In genomic region chr5:144897881-144898280, GRCm38 (mm10) we compare ENCODE assay signal across 16 mouse cellular contexts.
A peak's percentile ranks its signal among the peaks of the same experiment; 100 is the strongest.
DNase-seq lines count a peak whose midpoint lies in the region; ATAC-seq and TF ChIP-seq lines count a peak whose summit lies in the region.
"Had no signal": no experiment of that assay in that cellular context is flagged by ENCODE, and none has a peak within 500 bp of the region (broad histone marks: within the 10 kb centered on the region; RNA-seq: fewer than 3 reads in every experiment).

No protein-coding gene starts in this region.

- no peak overlapping the region for H3K9ac ChIP-seq in heart, embryonic 13.5 days
- no peak overlapping the region for H3K9ac ChIP-seq in neural tube, embryonic 11.5 days (ENCODE audit: low read length)
- H3K9ac ChIP-seq: lung, embryonic 15.5 days had no signal

- 55% methylated on average over 7 of the region's 7 CpGs for WGBS in heart, embryonic 13.5 days
- WGBS in neural tube, embryonic 11.5 days, result 27% methylated on average over 7 of the region's 7 CpGs
- WGBS in thymus, adult 2 months, result 95% methylated on average over 7 of the region's 7 CpGs

- H3K9me3 ChIP-seq in heart, embryonic 13.5 days, result no peaks in the 10 kb centered on the region
- no peaks in the 10 kb centered on the region for H3K9me3 ChIP-seq in neural tube, embryonic 11.5 days (ENCODE audit: control insufficient read depth, low read length)
- H3K9me3 ChIP-seq: lung, embryonic 15.5 days had no signal

- peak; percentile 49 for DNase-seq in embryo, embryonic 10.5 days (ENCODE audit: low spot score)
- DNase-seq in embryo, embryonic 10 days (ENCODE audit: low spot score), result no peak
- DNase-seq in heart, adult 18-20 months, result no peak
- no peak for DNase-seq in neural tube, embryonic 11.5 days (ENCODE audit: low spot score)
- no peak for DNase-seq in neural tube, embryonic 10.5 days (ENCODE audit: extremely low spot score, low spot score)
- DNase-seq in thymus, adult 2 months, result no peak
- DNase-seq: cerebellum, postnatal 36 days; kidney, postnatal 25 days; layer of hippocampus, adult 9-11 months; thymus, postnatal 4 days had no signal

- H3K4me2 ChIP-seq in heart, embryonic 13.5 days, result peak overlapping the region; percentile 18
- no peak overlapping the region for H3K4me2 ChIP-seq in neural tube, embryonic 11.5 days (ENCODE audit: low read depth)
- peak overlapping the region; percentile 76 for H3K4me2 ChIP-seq in myocyte (ENCODE audit: low read depth)
- H3K4me2 ChIP-seq: liver, embryonic 11.5 days; lung, embryonic 15.5 days had no signal

- H3K4me1 ChIP-seq in heart, embryonic 13.5 days, result peaks cover 48% of the 10 kb centered on the region
- H3K4me1 ChIP-seq in neural tube, embryonic 11.5 days (ENCODE audit: control insufficient read depth, insufficient read depth, low read length), result peaks cover 6% of the 10 kb centered on the region; the same call in 1 of the 2 replicates
- no peaks in the 10 kb centered on the region for H3K4me1 ChIP-seq in thymus, adult 2 months (replicated peaks; ENCODE audit: control insufficient read depth, insufficient read depth, low read length)
- H3K4me1 ChIP-seq: lung, embryonic 15.5 days had no signal

- TF ChIP-seq CTCF in thymus, adult 2 months (IDR thresholded peaks at IDR 0.05; ENCODE audit: borderline replicate concordance, control insufficient read depth, extremely low read depth, insufficient read depth, low read length, poor library complexity), result no peak

- H3K27me3 ChIP-seq in heart, embryonic 13.5 days (replicated peaks), result no peaks in the 10 kb centered on the region
- H3K27me3 ChIP-seq in neural tube, embryonic 11.5 days (ENCODE audit: control insufficient read depth, insufficient read depth, low read length), result no peaks in the 10 kb centered on the region
- H3K27me3 ChIP-seq in myocyte (ENCODE audit: control insufficient read depth, insufficient read depth, insufficient read length), result no peaks in the 10 kb centered on the region
- H3K27me3 ChIP-seq in thymus, adult 2 months (ENCODE audit: control insufficient read depth, insufficient read depth, low read length), result no peaks in the 10 kb centered on the region
- H3K27me3 ChIP-seq: lung, embryonic 15.5 days had no signal

- no peak overlapping the region for H3K4me3 ChIP-seq in heart, embryonic 13.5 days
- H3K4me3 ChIP-seq in neural tube, embryonic 11.5 days (ENCODE audit: low read depth, low read length), result no peak overlapping the region
- no peak overlapping the region for H3K4me3 ChIP-seq in myocyte
- H3K4me3 ChIP-seq in thymus, adult 2 months (ENCODE audit: control insufficient read depth, insufficient read depth, low read length), result no peak overlapping the region
- H3K4me3 ChIP-seq: lung, embryonic 15.5 days had no signal

- no peak overlapping the region for H3ac ChIP-seq in myocyte (ENCODE audit: control insufficient read depth, insufficient read length)

- peak overlapping the region; percentile 82 for H3K27ac ChIP-seq in heart, embryonic 13.5 days (replicated peaks)
- no peak overlapping the region for H3K27ac ChIP-seq in neural tube, embryonic 11.5 days (ENCODE audit: low read depth, low read length)
- H3K27ac ChIP-seq in thymus, adult 2 months (ENCODE audit: control insufficient read depth, insufficient read depth, low read length), result no peak overlapping the region
- H3K27ac ChIP-seq: stomach, postnatal 0 days had no signal

- TF ChIP-seq POLR2A in myocyte (IDR thresholded peaks at IDR 0.05; ENCODE audit: insufficient read length, low read depth), result no peak
- no peak for TF ChIP-seq POLR2A in thymus, adult 2 months (IDR thresholded peaks at IDR 0.05; ENCODE audit: control insufficient read depth, extremely low read depth, insufficient read depth, low read length, poor library complexity)

- ATAC-seq in heart, embryonic 13.5 days (ENCODE audit: extremely low read depth, insufficient number of reproducible peaks, low FRiP score, low TSS enrichment), result no peak
- ATAC-seq in neural tube, embryonic 11.5 days (ENCODE audit: insufficient read depth, low FRiP score, low TSS enrichment), result peak; percentile 48; the same call in 1 of the 2 replicates
- ATAC-seq: intestine, postnatal 0 days had no signal

- H3K79me2 ChIP-seq in myocyte (ENCODE audit: control insufficient read depth, insufficient read depth), result peaks cover 11% of the 10 kb centered on the region

- peaks cover 75% of the 10 kb centered on the region for H3K36me3 ChIP-seq in heart, embryonic 13.5 days
- no peaks in the 10 kb centered on the region; the same call in 1 of the 2 replicates for H3K36me3 ChIP-seq in neural tube, embryonic 11.5 days (ENCODE audit: control insufficient read depth, insufficient read depth, low read length)
- peaks cover 21% of the 10 kb centered on the region for H3K36me3 ChIP-seq in myocyte (ENCODE audit: control insufficient read depth, insufficient read depth)
- H3K36me3 ChIP-seq in thymus, adult 2 months (ENCODE audit: control insufficient read depth, insufficient read depth, low read length), result peaks cover 18% of the 10 kb centered on the region

TF ChIP-seq in myocyte, 11 proteins besides CTCF, POLR2A, EP300 and RAD21:
- TF ChIP-seq MYOG (IDR thresholded peaks at IDR 0.05; ENCODE audit: control insufficient read depth in 1 of 3, insufficient read depth in 1 of 3, insufficient read length in 2 of 3, low read depth in 2 of 3) (peak in 1 of 3 experiments; percentile 84), TCF3 (IDR thresholded peaks at IDR 0.05; ENCODE audit: insufficient read length, low read depth) (no peak), MYOD1 (IDR thresholded peaks at IDR 0.05; ENCODE audit: control insufficient read depth in 1 of 3, insufficient read length in 2 of 3, low read depth in 2 of 3) (peak in 2 of 3 experiments; percentile 74 to 82), TCF12 (IDR thresholded peaks at IDR 0.05; ENCODE audit: insufficient read depth, poor library complexity, severe bottlenecking) (peak; percentile 9), E2F4 (IDR thresholded peaks at IDR 0.05; ENCODE audit: insufficient read depth) (no peak)
